Mouse (Mus musculus): ENCODE data around the gene Sox13. TPM values are rescaled to one million over a fixed set of nuclear protein-coding genes. Genes with fewer than 3 reads are reported as not detected.

The Sox13 gene
- polyA plus RNA-seq, 2 experiments, result 1.6 to 4.9 TPM

DNA sequence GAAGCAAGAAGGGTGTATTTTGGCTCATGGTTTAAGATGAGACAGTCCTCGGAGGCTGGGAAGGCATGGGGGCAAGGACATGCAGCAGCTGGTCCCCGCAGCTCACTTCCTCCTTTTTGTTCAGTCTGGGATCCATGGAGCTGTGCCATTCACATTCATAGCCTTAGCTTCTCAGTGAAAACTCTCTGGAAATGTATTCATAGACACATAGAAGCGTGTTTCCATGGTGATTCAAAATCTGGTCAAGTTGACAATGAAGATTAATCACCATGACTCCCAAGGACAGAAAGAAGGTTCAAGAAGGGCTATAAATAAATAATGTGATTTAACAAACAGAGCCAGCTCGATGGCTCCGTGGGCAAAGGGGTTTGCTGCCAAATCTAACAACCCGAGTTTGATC, 90.2 kb downstream of the Sox13 start:
- Histone ChIP-seq H3K4me1 (replicated peaks; ENCODE audit: control insufficient read depth in 2 of 2, insufficient read depth in 2 of 2, low read length in 1 of 2) (no peaks in the 10 kb centered on the region), H3K27me3 (ENCODE audit: control insufficient read depth, insufficient read depth, low read length) (peaks cover 9% of the 10 kb centered on the region), H3K36me3 (replicated peaks; ENCODE audit: control insufficient read depth, insufficient read depth, low read depth) (no peaks in the 10 kb centered on the region), H3K4me2 (ENCODE audit: low read depth) (no peak overlapping the region), H3K27ac (no peak overlapping the region), H3K9ac (replicated peaks) (no peak overlapping the region), H3K4me3 (ENCODE audit: insufficient read depth in 1 of 2, low read depth in 2 of 2, low read length in 2 of 2) (no peak overlapping the region), H3K9me3 (ENCODE audit: control insufficient read depth, low read length) (no peaks in the 10 kb centered on the region)
- TF ChIP-seq CTCF (IDR thresholded peaks at IDR 0.05; ENCODE audit: low read depth), result no peak
- 56% methylated on average over 6 of the region's 6 CpGs for WGBS (ENCODE audit: insufficient replicate concordance)
- DNase-seq (ENCODE audit: low read depth in 3 of 3, low spot score in 3 of 3) (no peak), ATAC-seq (ENCODE audit: insufficient read depth) (no peak)

DNA sequence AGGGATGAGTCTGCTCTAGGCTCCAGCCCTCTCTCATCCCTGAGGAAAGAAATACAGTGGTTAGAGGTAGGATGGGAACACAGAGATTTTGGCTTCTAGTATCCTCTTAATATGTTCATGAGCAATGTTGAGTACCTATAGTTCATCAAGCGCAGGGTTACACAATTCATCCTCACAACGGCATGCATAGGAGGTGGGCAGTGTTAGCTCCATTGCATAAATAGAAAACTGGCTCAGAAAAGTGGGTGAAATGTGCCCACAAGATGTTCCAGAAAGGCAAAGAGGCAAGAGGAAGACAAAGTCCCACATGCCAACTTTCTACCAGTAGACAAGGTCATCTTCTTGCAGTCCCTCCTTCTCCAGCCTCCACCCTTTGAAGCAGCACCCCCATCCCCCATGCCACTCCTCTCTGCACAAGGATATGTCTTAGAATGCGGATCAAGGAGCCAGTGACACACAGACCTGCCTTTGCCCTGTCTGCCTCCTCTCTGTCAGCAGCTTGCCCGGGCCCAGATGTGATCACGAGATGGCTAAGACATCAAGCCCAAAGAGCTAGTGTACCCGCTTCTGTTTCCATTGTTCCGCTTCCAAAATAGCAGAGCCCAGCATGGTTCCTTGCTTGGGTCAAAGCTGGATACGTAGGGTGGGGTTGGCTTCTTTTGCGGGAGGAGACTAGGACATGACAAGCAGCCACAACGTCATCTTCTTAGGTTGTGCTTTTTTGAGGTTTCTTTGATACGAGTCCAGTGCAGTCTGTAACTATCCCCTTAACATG, 91.3 kb downstream of the Sox13 start:
- no peaks in the 10 kb centered on the region for H3K36me3 ChIP-seq (replicated peaks; ENCODE audit: control insufficient read depth, insufficient read depth, low read depth)
- DNase-seq (ENCODE audit: low read depth in 3 of 3, low spot score in 3 of 3), result no peak
- H3K4me2 ChIP-seq (ENCODE audit: low read depth), result no peak overlapping the region
- 68% methylated on average over 11 of the region's 11 CpGs for WGBS (ENCODE audit: insufficient replicate concordance)
- H3K4me1 ChIP-seq (replicated peaks; ENCODE audit: control insufficient read depth in 2 of 2, insufficient read depth in 2 of 2, low read length in 1 of 2), result no peaks in the 10 kb centered on the region
- H3K27ac ChIP-seq, result no peak overlapping the region
- no peak overlapping the region for H3K9ac ChIP-seq (replicated peaks)
- no peak for ATAC-seq (ENCODE audit: insufficient read depth)
- no peak for TF ChIP-seq CTCF (IDR thresholded peaks at IDR 0.05; ENCODE audit: low read depth)
- TF ChIP-seq EP300 (IDR thresholded peaks at IDR 0.05; ENCODE audit: low read depth), result no peak
- H3K9me3 ChIP-seq (ENCODE audit: control insufficient read depth, low read length), result no peaks in the 10 kb centered on the region
- H3K4me3 ChIP-seq (ENCODE audit: insufficient read depth in 1 of 2, low read depth in 2 of 2, low read length in 2 of 2), result no peak overlapping the region
- peaks cover 16% of the 10 kb centered on the region for H3K27me3 ChIP-seq (ENCODE audit: control insufficient read depth, insufficient read depth, low read length)

Other genes with a start within 250 kb of the Sox13 start
- gene Golt1a, start 114.6 kb downstream of the Sox13 start, polyA plus RNA-seq (2012; rRNA removed), result 2.8 and 3.3 TPM in 2 replicates
- gene Golt1a, start 114.6 kb downstream of the Sox13 start, polyA plus RNA-seq (2014; fragmentation: Nextera tagmentation; extraction: Ambion mirVana), result 8.0 and 9.1 TPM in 2 replicates
- not detected in 2 replicates for gene Kiss1, start 102.5 kb downstream of the Sox13 start, polyA plus RNA-seq (2012; rRNA removed)
- gene Kiss1, start 102.5 kb downstream of the Sox13 start, polyA plus RNA-seq (2014; fragmentation: Nextera tagmentation; extraction: Ambion mirVana), result not detected in 2 replicates
- gene Ren1, start 73.9 kb downstream of the Sox13 start, polyA plus RNA-seq (2012; rRNA removed), result 0.41 and 0.50 TPM in 2 replicates
- gene Ren1, start 73.9 kb downstream of the Sox13 start, polyA plus RNA-seq (2014; fragmentation: Nextera tagmentation; extraction: Ambion mirVana), result 0.57 and 0.90 TPM in 2 replicates
- 3.4 and 3.7 TPM in 2 replicates for gene Etnk2, start 60.8 kb downstream of the Sox13 start, polyA plus RNA-seq (2012; rRNA removed)
- 4.9 and 5.5 TPM in 2 replicates for gene Etnk2, start 60.8 kb downstream of the Sox13 start, polyA plus RNA-seq (2014; fragmentation: Nextera tagmentation; extraction: Ambion mirVana)
- 175 and 241 TPM in 2 replicates for gene Snrpe, start 185.9 kb upstream of the Sox13 start, polyA plus RNA-seq (2012; rRNA removed)
- gene Snrpe, start 185.9 kb upstream of the Sox13 start, polyA plus RNA-seq (2014; fragmentation: Nextera tagmentation; extraction: Ambion mirVana), result 488 and 500 TPM in 2 replicates
- 0.27 and 1.4 TPM in 2 replicates for gene Zbed6, start 236.5 kb upstream of the Sox13 start, polyA plus RNA-seq (2012; rRNA removed)
- gene Zbed6, start 236.5 kb upstream of the Sox13 start, polyA plus RNA-seq (2014; fragmentation: Nextera tagmentation; extraction: Ambion mirVana), result not detected in 2 replicates
- gene Gm38394, start 236.9 kb upstream of the Sox13 start, polyA plus RNA-seq (2012; rRNA removed), result 1.4 and 1.6 TPM in 2 replicates
- gene Gm38394, start 236.9 kb upstream of the Sox13 start, polyA plus RNA-seq (2014; fragmentation: Nextera tagmentation; extraction: Ambion mirVana), result 1.6 and 1.7 TPM in 2 replicates

Data from liver, embryonic 14.5 days (tissue).